Mouse (Mus musculus) midbrain, embryonic 12.5 days (tissue): ENCODE data around the gene Mmp3. TPM values are rescaled to one million over a fixed set of nuclear protein-coding genes. Genes with fewer than 3 reads are reported as not detected.
"Not testable (repeated sequence)": the region's sequence is repeated elsewhere in the genome, so short reads cannot be mapped to it uniquely, and the experiment has no call there.

ENCODE experiments used
- ATAC-seq: fragments of 200-750 bp; cut with Nextera tagmentation; 2 replicates; pipeline ENCODE4 v1.8.0; 2017; ENCODE audit warnings: low read depth, moderate TSS enrichment, moderate library complexity; ENCODE audit not compliant: low FRiP score
- H3K27ac ChIP-seq: fragments of 300-500 bp; sonication (generic); replicated peaks from 2 replicates; pipeline ENCODE4 v1.5.1; 2016; ENCODE audit warnings: mild to moderate bottlenecking
- H3K27me3 ChIP-seq: fragments of 300-500 bp; sonication (generic); 2 replicates; pipeline ENCODE4 v1.6.1; 2016; ENCODE audit warnings: mild to moderate bottlenecking
- H3K36me3 ChIP-seq: fragments of 300-500 bp; sonication (generic); 2 replicates; pipeline ENCODE4 v1.6.1; 2016
- H3K4me1 ChIP-seq: fragments of 300-500 bp; sonication (generic); 2 replicates; pipeline ENCODE4 v1.6.1; 2016
- H3K4me2 ChIP-seq: fragments of 300-500 bp; sonication (generic); replicated peaks from 2 replicates; pipeline ENCODE4 v1.6.1; 2016; ENCODE audit warnings: mild to moderate bottlenecking, moderate library complexity
- H3K4me3 ChIP-seq: fragments of 300-500 bp; sonication (generic); 2 replicates; pipeline ENCODE4 v1.5.1; 2016; ENCODE audit warnings: mild to moderate bottlenecking
- H3K9ac ChIP-seq: fragments of 300-500 bp; sonication (generic); replicated peaks from 2 replicates; pipeline ENCODE4 v1.6.1; 2016; ENCODE audit warnings: mild to moderate bottlenecking, moderate library complexity
- H3K9me3 ChIP-seq: fragments of 300-500 bp; sonication (generic); 2 replicates; pipeline ENCODE4 v1.6.1; 2016; ENCODE audit warnings: mild to moderate bottlenecking
- WGBS: fragments of 180-500 bp; shearing (Covaris S2); methylation state at CpG from one replicate; pipeline ENCODE4 v1.1.7; 2016; 5-methylcytosine and 5-hydroxymethylcytosine counted together
- polyA plus RNA-seq: library from polyadenylated mRNA; unstranded; fragments of >200 nt; fragmentation: Nextera tagmentation; extraction: Ambion mirVana; gene quantifications from 2 replicates; pipeline ENCODE4 v1.2.1, GENCODE M21; 2016

The Mmp3 gene
- polyA plus RNA-seq, result not detected in 2 replicates

DNA sequence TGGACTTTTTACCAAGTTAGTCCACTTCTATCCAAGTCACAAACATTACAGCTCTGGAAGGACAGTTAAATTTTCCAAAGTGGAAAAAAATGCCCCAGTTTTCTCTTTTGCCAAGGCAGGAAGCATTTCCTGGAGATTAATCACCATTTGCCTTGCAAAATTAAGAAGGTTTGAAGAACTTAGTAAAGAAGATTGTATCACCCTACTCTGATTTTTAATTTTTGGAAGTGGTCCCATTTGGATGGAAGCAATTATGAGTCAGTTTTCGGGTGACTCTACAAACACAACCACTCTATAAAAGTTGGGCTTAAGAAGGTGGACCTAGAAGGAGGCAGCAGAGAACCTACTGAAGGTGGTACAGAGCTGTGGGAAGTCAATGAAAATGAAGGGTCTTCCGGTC, at the start of gene Mmp3:
Gene Mmp3, plus strand, starts transcription at position 301 of the 400 bp plus-strand sequence.
- Histone ChIP-seq H3K4me2 (no peak within 1 kb of the TSS), H3K9me3 (no peaks in the 10 kb centered on the region), H3K9ac (no peak within 1 kb of the TSS), H3K4me1 (no peaks in the 10 kb centered on the region), H3K4me3 (no peak within 1 kb of the TSS), H3K36me3 (no peaks in the 10 kb centered on the region), H3K27ac (no peak within 1 kb of the TSS), H3K27me3 (no peaks in the 10 kb centered on the region)
- WGBS, result 90% methylated on average over 2 of the region's 2 CpGs
- ATAC-seq, result no peak

GRCm38 (mm10) chr9:7396556-7396955, 49.1 kb upstream of the Mmp3 start:
- not testable (repeated sequence) for ATAC-seq, H3K4me2 ChIP-seq
- WGBS, result 84% methylated on average over 8 of the region's 8 CpGs

DNA sequence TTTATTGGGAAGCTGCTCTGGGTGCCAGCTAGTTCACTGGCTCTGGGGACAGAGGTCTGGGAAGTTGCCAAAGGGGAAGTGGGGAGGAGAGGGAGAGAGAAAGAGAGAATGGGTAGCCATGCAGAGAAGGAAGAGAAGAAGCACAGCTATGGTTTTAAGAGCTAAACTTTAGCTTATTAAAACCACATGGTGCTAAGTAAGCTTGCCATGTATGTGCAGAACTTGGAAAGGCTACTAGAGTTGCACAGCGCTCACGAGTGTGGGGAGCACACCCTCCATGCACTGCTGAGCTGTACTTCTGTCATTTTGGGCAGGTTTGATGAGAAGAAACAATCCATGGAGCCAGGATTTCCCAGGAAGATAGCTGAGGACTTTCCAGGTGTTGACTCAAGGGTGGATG, 7.7 kb downstream of the Mmp3 start:
- Histone ChIP-seq H3K27me3 (no peaks in the 10 kb centered on the region), H3K4me1 (no peaks in the 10 kb centered on the region), H3K4me2 (no peak overlapping the region), H3K4me3 (no peak overlapping the region), H3K9me3 (no peaks in the 10 kb centered on the region), H3K27ac (no peak overlapping the region), H3K36me3 (no peaks in the 10 kb centered on the region), H3K9ac (no peak overlapping the region)
- no peak for ATAC-seq
- 81% methylated on average over 2 of the region's 2 CpGs for WGBS

More at GRCm38 (mm10) chr9:7396556-7396955, 49.1 kb upstream of the Mmp3 start:
- not testable (repeated sequence) for H3K27ac ChIP-seq, H3K9ac ChIP-seq, H3K4me3 ChIP-seq, H3K36me3 ChIP-seq, H3K27me3 ChIP-seq, H3K9me3 ChIP-seq, H3K4me1 ChIP-seq

DNA sequence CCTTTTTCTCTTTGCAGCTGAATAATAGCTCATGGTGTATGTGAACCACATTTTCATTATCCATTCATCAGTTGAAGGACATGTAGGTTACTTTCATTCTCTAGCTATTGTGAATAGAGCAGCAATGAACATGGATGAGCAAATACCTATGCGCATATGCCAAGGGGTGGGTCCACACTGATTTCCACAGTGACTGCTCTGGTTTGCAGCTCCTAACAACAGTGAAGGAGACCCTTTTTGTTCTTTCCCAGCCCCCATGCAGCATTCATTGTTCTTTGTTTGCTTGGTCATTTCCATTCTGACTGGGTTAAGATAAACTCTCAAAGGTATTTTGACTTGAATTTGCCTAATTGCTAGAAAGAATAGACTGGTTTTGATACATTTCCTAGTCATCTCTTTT, 24.6 kb downstream of the Mmp3 start:
- H3K4me2 ChIP-seq, result no peak overlapping the region
- H3K27ac ChIP-seq, result no peak overlapping the region
- no peak overlapping the region for H3K4me3 ChIP-seq
- no peaks in the 10 kb centered on the region for H3K27me3 ChIP-seq
- no peaks in the 10 kb centered on the region for H3K4me1 ChIP-seq
- H3K36me3 ChIP-seq, result no peaks in the 10 kb centered on the region
- no peaks in the 10 kb centered on the region for H3K9me3 ChIP-seq
- no peak for ATAC-seq
- 79% methylated on average over 1 of the region's 1 CpGs for WGBS
- no peak overlapping the region for H3K9ac ChIP-seq

- Histone ChIP-seq H3K4me1 (no peaks in the 10 kb centered on the region), H3K9ac (no peak overlapping the region), H3K4me2 (no peak overlapping the region), H3K27ac (no peak overlapping the region), H3K27me3 (no peaks in the 10 kb centered on the region), H3K4me3 (no peak overlapping the region), H3K36me3 (no peaks in the 10 kb centered on the region), H3K9me3 (no peaks in the 10 kb centered on the region)
- 74% methylated on average over 5 of the region's 5 CpGs for WGBS
- ATAC-seq, result no peak
Measured at GRCm38 (mm10) chr9:7483684-7484394, 38.2 kb downstream of the Mmp3 start.

DNA sequence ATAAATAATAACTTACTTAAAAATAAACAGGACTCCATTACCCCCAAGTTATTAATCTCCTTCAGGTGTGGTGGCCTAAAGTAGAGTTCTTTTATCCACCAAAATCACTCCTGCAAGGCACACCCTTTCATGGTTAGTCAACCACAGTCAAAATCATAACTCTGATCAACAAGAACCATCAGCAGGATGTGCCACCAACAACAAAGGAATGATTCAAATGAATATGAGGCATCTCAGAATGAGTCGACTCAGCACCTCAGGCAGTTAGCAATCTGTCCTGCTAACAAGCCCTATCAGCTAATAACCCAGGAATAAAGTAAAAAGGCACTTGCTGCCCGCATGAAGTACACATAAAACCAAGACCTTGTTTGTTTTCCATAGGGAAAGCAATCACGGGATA, 55.5 kb downstream of the Mmp3 start:
- Histone ChIP-seq H3K27me3 (no peaks in the 10 kb centered on the region), H3K9ac (no peak overlapping the region), H3K36me3 (no peaks in the 10 kb centered on the region), H3K9me3 (no peaks in the 10 kb centered on the region), H3K4me3 (no peak overlapping the region), H3K4me1 (no peaks in the 10 kb centered on the region), H3K4me2 (no peak overlapping the region), H3K27ac (no peak overlapping the region)
- no peak for ATAC-seq
- WGBS, result 85% methylated on average over 3 of the region's 3 CpGs

DNA sequence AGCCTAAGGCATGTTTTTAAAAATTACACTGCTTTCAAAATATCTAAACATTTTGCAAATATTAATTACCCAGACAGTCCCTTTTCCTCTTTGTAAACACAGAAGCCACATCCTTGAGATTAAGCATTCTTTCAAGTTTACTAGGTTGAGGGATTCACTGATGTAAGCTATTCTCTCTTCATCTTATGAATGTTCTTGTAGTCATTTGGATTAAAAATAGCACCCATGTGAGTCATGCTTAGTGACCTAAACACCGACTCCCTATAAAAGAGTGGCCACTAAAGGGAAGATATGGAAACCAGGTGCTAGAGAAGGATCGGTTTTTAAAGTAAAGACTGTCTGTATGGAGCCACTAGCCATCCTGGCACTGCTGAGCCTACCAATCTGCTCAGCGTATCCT, 56.4 kb downstream of the Mmp3 start, which contains the start of gene Mmp10:
Gene Mmp10, plus strand, starts transcription at position 302 of the 400 bp plus-strand sequence.
- no peak for ATAC-seq

More for the DNA sequence above, 56.4 kb downstream of the Mmp3 start, which contains the start of gene Mmp10:
- Histone ChIP-seq H3K27me3 (no peaks in the 10 kb centered on the region), H3K36me3 (no peaks in the 10 kb centered on the region), H3K9me3 (no peaks in the 10 kb centered on the region), H3K27ac (no peak within 1 kb of the TSS), H3K4me2 (no peak within 1 kb of the TSS), H3K9ac (no peak within 1 kb of the TSS), H3K4me1 (no peaks in the 10 kb centered on the region), H3K4me3 (no peak within 1 kb of the TSS)
- 87% methylated on average over 3 of the region's 3 CpGs for WGBS

Other genes with a start within 250 kb of the Mmp3 start
- gene Mmp13, start 173.3 kb upstream of the Mmp3 start, polyA plus RNA-seq, result not detected in 2 replicates
- not detected in 2 replicates for gene Mmp12, start 101.4 kb upstream of the Mmp3 start, polyA plus RNA-seq
- not detected in 2 replicates for gene Mmp1b, start 57.8 kb upstream of the Mmp3 start, polyA plus RNA-seq
- gene Mmp10, start 56.5 kb downstream of the Mmp3 start, polyA plus RNA-seq, result not detected in 2 replicates
- 0.21 TPM in 1 of 2 replicates, not detected in the other for gene Mmp8, start 112.6 kb downstream of the Mmp3 start, polyA plus RNA-seq
- not detected in 2 replicates for gene Mmp27, start 125.6 kb downstream of the Mmp3 start, polyA plus RNA-seq
- not detected in 2 replicates for gene Mmp20, start 182.4 kb downstream of the Mmp3 start, polyA plus RNA-seq
- not detected in 2 replicates for gene Mmp7, start 246.3 kb downstream of the Mmp3 start, polyA plus RNA-seq